Mouse (Mus musculus): ENCODE results near the gene Hsbp1. TPM values are rescaled to one million over a fixed set of nuclear protein-coding genes. Genes with fewer than 3 reads are reported as not detected.

Hsbp1 gene
- 77.7 to 82.9 TPM (median 79.0 TPM) in 4 replicates for total RNA-seq (2023; ENCODE audit: inconsistent age)

GRCm38 (mm10) chr8:119344190-119344856 lies at the start of gene Hsbp1:
Hsbp1 (plus strand) TSS chr8:119344488.

GRCm38 (mm10) chr8:119394524-119395026 lies 50.3 kb downstream of the Hsbp1 start, which contains the start of gene Mlycd:
Mlycd (plus strand) TSS chr8:119394878.

Other genes starting within 250 kb of the Hsbp1 start
- gene Mlycd, start 50.4 kb downstream of the Hsbp1 start, total RNA-seq (2023; ENCODE audit: inconsistent age), result 16.8 to 18.9 TPM (median 17.8 TPM) in 4 replicates
- 5.4 to 10.0 TPM (median 6.8 TPM) in 4 replicates for gene Osgin1, start 89.6 kb downstream of the Hsbp1 start, total RNA-seq (2023; ENCODE audit: inconsistent age)
- gene Necab2, start 102.2 kb downstream of the Hsbp1 start, total RNA-seq (2023; ENCODE audit: inconsistent age), result 0.26 TPM in 1 of 4 replicates, not detected in the others
- 0.42 to 1.5 TPM (median 0.86 TPM) in 4 replicates for gene Slc38a8, start 157.2 kb downstream of the Hsbp1 start, total RNA-seq (2023; ENCODE audit: inconsistent age)
- 111 to 116 TPM (median 115 TPM) in 4 replicates for gene Mbtps1, start 214.2 kb downstream of the Hsbp1 start, total RNA-seq (2023; ENCODE audit: inconsistent age)
- 38.3 to 50.0 TPM (median 44.7 TPM) in 4 replicates for gene Hsdl1, start 230.7 kb downstream of the Hsbp1 start, total RNA-seq (2023; ENCODE audit: inconsistent age)
- not detected in 4 replicates for gene Dnaaf1, start 230.7 kb downstream of the Hsbp1 start, total RNA-seq (2023; ENCODE audit: inconsistent age)

Measured in B cell, adult (primary cell).